Mouse (Mus musculus) forebrain, embryonic 11.5 days (tissue): ENCODE measurements at regions not wholly inside any gene's neighbourhood (a gene's known extent, or its start where the extent isn't known, plus 50 kb on each side); places are given as distances from the start of the nearest gene placed in this dataset.

Source experiments
- ATAC-seq: fragments of 200-750 bp; cut with Nextera tagmentation; replicated peaks from 2 replicates; pipeline ENCODE4 v1.8.0; 2017; ENCODE audit warnings: moderate TSS enrichment; ENCODE audit not compliant: low FRiP score
- DNase-seq: peaks from one replicate; pipeline ENCODE4 v3.0.0-alpha.2; 2017; ENCODE audit warnings: low spot score
- H3K27ac ChIP-seq: fragments of 300-500 bp; sonication (generic); 2 replicates; pipeline ENCODE4 v1.5.1; 2014; ENCODE audit warnings: low read depth, low read length
- H3K27me3 ChIP-seq: fragments of 300-500 bp; sonication (generic); 2 replicates; pipeline ENCODE4 v1.6.1; 2014; ENCODE audit warnings: mild to moderate bottlenecking, low read length, mixed read lengths; ENCODE audit not compliant: control insufficient read depth, insufficient read depth
- H3K36me3 ChIP-seq: fragments of 300-500 bp; sonication (generic); 2 replicates; pipeline ENCODE4 v1.6.1; 2014; ENCODE audit warnings: mild to moderate bottlenecking, low read length, moderate library complexity, mixed read lengths; ENCODE audit not compliant: control insufficient read depth, insufficient read depth
- H3K4me1 ChIP-seq: fragments of 300-500 bp; sonication (generic); replicated peaks from 2 replicates; pipeline ENCODE4 v1.6.1; 2014; ENCODE audit warnings: low read length, mixed read lengths; ENCODE audit not compliant: control insufficient read depth, insufficient read depth
- H3K4me2 ChIP-seq: fragments of 300-500 bp; sonication (generic); 2 replicates; pipeline ENCODE4 v1.6.1; 2014; ENCODE audit warnings: low read depth, mild to moderate bottlenecking, low read length, moderate library complexity, mixed read lengths; ENCODE audit not compliant: severe bottlenecking
- H3K4me3 ChIP-seq: fragments of 300-500 bp; sonication (generic); 2 replicates; pipeline ENCODE4 v1.5.1; 2014; ENCODE audit warnings: low read depth, low read length
- H3K9ac ChIP-seq: fragments of 300-500 bp; sonication (generic); 2 replicates; pipeline ENCODE4 v1.6.1; 2014; ENCODE audit warnings: low read length
- H3K9me3 ChIP-seq: fragments of 300-500 bp; sonication (generic); 2 replicates; pipeline ENCODE4 v1.6.1; 2016; ENCODE audit warnings: low read length, mixed read lengths; ENCODE audit not compliant: control insufficient read depth
- WGBS: fragments of 180-500 bp; shearing (Covaris S2); extraction: QIAGEN DNeasy Blood & Tissue Kit; methylation state at CpG from one replicate; pipeline ENCODE4 v1.1.7; 2014; 5-methylcytosine and 5-hydroxymethylcytosine counted together

DNA sequence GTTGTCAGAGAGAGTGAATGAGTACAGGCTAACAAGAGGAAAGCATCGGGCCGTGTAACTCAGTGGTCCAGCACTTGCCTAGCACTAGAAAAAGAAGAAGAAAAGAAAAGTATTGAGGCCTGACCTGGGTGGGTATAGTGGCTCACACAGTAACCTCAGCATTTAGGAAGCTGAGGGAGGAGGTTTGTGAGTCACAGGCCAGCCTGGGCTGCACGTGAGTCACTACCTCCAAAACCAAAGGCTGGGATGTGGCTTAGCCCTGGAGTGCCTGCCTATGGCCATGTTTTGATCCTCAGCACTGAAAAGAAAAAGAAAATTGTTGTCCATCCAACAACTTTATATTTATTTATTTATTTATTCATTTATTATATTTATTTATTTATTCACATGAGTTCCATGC, 51.2 kb upstream of the Kcnk12 start:
- Histone ChIP-seq H3K36me3 (no peaks in the 10 kb centered on the region), H3K27me3 (no peaks in the 10 kb centered on the region), H3K4me3 (no peak overlapping the region), H3K9me3 (no peaks in the 10 kb centered on the region), H3K9ac (no peak overlapping the region), H3K4me2 (no peak overlapping the region), H3K4me1 (no peaks in the 10 kb centered on the region), H3K27ac (no peak overlapping the region)
- no peak for DNase-seq
- 88% methylated on average over 3 of the region's 3 CpGs for WGBS
- ATAC-seq = no peak
